Mouse (Mus musculus) NIH3T3 (cell line): ENCODE data around the gene Tmem107.

Source experiments
- DNase-seq: peaks from one replicate; pipeline ENCODE4 v3.0.0-alpha.2; 2012; ENCODE audit warnings: low read depth

Tmem107 gene

DNA sequence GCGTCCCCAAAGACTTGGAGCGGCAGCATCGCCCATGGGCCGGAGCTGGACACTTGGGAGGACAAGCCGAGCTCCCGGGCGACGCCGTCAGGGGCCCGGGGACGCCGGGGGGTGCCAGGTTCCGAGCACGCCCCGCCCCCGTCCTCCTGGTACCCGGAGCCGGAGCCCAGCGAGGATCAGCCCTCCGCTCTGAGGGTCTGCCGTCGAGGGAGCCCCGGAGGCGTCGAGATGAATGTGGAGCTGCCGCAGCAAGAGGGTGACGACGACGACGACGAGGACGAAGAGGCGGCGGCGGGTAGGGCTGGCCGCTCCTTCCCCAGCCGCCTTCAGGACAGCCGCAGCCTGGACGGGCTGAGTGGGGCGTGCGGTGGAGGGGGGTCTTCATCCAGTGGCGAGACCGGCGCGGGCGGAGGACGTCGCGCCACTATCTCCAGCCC is 10.6 kb upstream of the Tmem107 start:
- peak; percentile 52 for DNase-seq

DNA sequence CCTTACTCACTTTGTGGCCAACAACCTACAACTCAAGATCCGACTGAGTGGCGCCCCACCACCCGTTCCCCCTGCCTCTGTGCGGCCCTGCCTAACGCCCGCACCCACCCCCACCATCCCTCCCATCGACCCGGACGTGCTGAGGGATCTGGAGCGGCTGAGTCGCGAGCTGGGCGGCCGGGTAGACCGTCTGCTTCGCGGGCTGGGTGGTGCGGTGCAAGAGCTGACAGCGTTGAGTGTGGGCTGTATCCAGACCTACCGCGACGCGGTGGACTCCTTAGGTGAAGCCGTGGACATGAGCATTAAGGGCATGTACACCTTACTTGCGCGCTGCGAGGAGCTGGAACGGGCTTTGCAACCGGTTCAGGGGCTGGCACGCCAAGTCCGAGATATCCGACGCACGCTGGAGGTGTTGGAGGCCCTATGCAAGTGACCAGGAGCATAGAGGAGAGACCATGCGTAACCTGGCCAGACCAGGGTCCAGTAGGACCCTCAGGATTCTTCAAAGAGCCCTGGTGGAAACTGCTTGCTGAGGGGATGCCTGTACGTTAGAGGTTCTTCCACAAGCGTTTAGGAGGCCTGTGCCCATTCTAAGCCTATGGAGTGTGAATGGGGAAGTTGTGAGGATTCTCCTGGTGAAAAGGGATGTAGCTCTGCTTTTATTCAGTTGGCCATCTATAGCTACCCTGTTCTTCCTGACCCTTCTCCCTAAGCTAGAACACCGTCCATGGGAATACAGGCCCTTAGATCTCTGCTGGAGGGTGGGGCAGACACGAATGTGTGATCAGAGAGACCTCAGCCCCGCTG is 10.0 kb upstream of the Tmem107 start:
- peak; percentile 52 for DNase-seq

DNA sequence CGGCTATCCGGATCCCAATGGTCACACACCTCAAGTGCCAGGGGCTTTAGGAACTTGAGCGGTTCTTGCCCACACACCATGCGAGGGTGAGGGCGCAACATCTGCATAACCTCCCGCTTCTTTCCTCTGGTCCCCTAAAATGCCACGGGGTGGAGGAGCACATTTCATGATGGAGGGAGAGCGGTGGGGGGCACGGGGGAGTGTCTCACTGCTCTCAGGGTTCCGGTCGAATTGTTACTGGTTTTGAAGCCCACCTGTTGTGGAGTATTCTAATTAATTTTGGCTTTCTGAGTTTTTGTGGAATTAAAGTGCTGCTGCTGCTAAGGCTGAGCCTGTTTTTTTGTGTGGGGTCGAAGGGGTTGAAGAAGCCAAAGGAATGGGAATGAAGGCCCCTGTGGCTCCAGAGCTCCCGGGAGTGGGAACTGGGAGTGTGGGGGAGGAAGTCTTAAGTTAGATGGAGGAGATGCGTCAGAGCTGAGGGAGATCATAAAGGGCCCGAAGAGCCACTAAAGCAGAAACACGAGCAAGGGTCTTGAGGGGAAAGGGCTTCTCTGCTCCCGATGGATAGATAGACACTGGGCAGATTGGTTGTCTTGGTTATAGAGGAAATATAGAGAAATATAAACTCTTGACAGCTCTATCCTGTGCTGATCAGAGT is 9.2 kb upstream of the Tmem107 start:
- no peak for DNase-seq

DNA sequence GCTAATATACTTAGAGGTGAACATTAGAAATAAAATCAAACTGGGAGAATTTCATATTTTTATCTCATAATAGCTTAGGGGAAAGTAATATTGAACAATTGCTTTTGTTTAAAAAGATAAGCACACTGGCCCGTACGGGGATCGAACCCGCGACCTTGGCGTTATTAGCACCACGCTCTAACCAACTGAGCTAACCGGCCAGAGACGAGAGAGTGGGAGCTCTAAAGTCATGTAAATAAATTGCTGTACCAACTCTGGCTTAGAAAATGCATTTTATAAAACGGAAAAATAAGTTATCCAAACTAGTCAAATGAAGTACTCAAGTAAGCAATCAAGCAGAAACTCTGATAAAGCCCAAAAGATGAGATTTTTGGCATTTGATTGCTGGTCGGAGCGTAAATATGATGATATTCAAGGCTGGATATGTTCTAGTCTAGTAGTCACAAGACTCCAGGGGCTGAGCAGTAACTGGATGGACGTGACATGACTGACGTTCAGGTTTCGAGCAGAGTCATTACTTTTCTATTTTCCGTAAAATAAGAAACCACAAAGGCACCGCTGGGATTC is 8.3 kb upstream of the Tmem107 start:
- peak; percentile 86 for DNase-seq

DNA sequence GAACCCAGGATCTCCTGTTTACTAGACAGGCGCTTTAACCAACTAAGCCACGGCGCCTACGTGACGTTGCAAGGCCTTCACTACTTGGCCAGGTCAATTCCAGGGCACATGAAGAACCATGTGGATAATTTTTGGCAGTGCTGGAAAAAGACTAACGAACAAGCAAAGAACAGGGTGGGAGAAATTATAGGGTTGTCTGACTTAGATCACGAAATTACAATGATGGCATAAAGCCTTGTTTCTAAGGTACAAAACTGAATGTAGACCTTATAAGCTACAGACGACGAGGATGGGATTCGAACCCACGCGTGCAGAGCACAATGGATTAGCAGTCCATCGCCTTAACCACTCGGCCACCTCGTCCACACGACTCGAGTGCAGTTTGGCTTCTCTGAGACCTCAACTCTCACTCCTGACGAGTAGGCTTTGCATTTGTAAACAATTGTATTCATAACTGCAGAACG is 7.8 kb upstream of the Tmem107 start:
- peak; percentile 96 for DNase-seq

DNA sequence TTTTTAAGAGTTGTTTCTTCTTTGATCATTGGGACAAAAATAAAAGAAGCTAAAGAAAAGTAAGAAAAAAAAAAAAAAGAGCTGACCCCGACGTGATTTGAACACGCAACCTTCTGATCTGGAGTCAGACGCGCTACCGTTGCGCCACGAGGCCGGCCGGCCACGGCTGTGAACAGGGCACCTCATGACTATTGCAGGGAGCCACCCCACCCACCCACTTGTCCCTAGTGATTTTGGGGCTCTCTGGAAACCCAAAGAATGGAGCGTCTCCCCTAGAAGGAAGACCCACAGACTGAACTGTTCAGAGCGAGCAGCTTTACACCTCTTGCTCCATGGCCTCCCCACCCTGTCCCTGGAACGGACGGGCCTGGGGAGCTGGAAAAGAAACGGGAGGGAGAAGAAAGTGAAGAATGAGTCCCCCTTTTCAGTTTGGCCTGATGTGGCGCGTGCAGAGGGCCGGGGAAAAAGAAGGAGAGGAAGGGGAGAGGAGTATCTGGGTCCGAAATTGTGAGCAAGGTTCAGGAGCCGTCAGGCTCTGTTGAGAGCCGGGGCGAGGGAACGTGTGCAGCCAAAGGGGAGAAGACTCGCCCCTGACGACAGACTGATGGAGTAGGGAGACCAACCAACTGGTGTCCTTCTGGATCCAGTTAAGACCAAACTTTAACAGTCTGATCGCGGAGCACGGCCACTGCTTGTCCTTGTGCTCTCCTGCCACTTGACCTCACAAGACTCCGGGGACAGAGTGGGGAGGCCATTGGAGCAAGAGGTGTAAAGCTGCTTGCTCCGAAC is 7.0 kb upstream of the Tmem107 start:
- peak; percentile 89 for DNase-seq

GRCm38 (mm10) chr11:69064259-69065133 is 6.1 kb upstream of the Tmem107 start:
- no peak for DNase-seq

DNA sequence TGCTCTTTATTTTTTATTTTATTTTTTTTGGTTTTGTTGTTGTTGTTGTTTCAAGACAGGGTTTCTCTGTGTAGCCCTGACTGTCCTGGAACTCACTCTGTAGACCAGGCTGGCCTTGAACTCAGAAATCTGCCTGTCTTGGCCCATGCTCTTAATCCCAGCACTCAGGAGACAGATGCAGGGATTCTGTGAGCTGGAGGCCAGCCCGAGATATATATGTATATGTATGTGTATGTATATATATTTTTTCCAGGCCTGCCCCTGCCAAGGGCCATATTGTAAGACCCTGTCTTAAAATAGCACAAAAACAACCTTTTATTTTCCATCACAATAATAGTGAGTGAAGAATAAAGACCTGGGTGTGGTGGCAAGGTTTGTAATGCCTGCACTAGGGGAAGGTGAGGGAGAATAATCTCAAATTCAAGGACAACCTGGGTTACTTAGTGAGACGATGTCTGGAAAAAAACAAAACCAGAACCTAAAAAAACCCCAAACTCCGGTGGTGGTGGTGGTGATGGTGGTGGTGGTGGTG is 5.1 kb upstream of the Tmem107 start:
- DNase-seq = no peak

GRCm38 (mm10) chr11:69066163-69066861 is 4.3 kb upstream of the Tmem107 start:
- no peak for DNase-seq

DNA sequence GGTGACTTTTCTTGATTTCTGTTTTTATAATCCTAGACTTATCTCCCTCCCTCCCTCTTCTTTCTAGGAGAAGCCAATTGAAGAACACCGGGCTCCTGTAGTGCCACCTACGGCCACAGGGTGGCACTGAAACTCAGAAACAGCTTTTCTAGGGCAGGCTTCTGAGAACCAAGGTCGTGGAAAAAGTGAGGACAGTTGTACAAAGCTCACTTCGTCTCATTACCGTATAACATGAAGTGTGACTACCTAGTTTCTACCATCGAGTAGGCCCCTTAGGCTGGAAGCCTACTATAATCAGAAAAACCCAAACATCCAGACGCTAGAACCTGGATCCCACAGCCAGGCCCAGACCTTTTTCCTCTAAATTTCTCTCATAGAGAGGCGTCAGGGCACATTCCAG is 3.6 kb upstream of the Tmem107 start:
- DNase-seq = peak; percentile 95

DNA sequence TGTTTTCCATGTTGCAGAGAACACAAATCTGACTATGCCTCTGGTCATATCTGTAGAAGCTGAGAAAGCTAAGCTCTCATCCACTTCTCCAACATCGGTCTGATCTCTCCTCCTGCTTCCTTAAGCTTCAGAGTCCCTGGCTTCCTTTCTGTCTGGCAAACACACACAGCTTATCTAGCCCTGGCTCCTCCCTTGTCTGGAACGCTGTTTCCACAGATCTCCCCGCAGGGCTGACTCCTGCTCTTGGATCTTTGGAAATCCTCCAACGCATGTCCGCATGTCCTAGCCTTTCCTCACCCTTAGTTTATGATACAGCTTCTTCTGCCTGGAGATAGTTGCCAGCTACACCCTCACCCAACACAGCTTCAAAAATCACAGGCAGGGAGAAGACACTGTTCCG is 3.0 kb upstream of the Tmem107 start:
- DNase-seq = peak; percentile 83

DNA sequence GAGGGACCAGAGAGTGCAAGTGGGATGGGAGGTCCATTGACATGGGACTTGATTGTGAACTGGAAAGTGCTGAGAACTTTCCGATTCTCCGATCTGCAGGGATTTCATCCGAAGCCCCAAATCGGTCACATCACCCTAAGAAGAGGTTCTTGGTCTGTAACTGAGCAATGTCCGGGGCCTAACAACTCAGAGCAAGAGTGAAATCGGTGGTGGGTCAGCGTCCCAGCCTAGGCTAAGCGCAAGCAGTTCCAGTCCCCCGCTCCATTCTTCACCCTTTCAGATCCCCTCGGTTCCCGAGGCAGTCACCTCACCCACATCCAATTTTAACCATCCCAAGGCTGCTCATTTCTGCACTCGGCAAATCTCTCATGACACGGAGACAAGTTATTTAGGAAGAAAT is 513 bp upstream of the Tmem107 start:
- DNase-seq = no peak

DNA sequence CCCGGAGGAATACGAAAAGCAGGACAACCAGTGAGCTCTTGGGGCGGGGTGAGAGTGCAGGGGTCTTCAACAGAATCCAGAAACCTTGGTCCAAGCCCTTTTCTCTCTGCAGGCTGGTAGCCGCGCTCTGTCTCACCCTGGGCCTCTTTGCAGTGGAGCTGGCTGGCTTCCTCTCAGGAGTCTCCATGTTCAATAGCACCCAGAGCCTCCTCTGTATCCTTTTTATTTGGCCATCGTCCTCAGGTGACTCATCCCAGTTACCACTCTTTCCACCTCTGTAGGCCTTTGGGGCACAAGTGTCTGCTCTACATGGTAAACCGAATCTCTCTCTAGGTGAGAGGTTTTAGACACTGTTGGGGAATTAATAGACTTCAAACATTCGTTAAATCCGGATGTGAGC is 656 bp downstream of the Tmem107 start:
- DNase-seq = peak; percentile 63

DNA sequence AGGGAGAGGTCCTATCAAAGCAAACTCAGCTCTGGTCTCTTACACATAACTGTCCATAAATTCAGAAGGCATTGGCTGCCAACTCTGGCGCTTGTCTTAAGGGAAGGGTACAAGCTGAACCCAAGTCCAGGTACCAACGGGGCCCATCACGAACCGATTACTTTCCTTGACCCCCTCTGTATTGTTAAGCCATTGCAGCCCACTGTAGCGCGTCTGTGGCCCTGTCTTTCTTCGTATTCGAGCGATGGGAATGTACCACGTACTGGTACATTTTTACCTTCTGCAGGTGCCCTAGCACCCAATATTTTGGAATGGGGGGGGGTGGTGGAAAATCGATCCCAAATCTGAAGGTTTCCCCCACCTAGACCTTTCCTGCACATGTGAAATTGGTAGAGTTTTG is 1.6 kb downstream of the Tmem107 start:
- no peak for DNase-seq

GRCm38 (mm10) chr11:69072666-69073064 is 2.1 kb downstream of the Tmem107 start:
- DNase-seq = peak; percentile 45

- peak; percentile 92 for DNase-seq
Observed at GRCm38 (mm10) chr11:69073065-69073888, 2.7 kb downstream of the Tmem107 start.

- DNase-seq = peak; percentile 52
Observed at GRCm38 (mm10) chr11:69073951-69074775, 3.6 kb downstream of the Tmem107 start.

GRCm38 (mm10) chr11:69074776-69075069 is 4.1 kb downstream of the Tmem107 start:
- no peak for DNase-seq
